Mouse (Mus musculus) embryonic facial prominence, embryonic 14.5 days (tissue): ENCODE measurements around the gene Timm29. TPM values are rescaled to one million over a fixed set of nuclear protein-coding genes. Genes with fewer than 3 reads are reported as not detected.
"Not testable (repeated sequence)": the region's sequence is repeated elsewhere in the genome, so short reads cannot be mapped to it uniquely, and the experiment has no call there.

Experiments
- ATAC-seq: fragments of 200-750 bp; cut with Nextera tagmentation; 2 replicates; pipeline ENCODE4 v1.8.0; 2017; ENCODE audit warnings: low read depth, moderate number of reproducible peaks, moderate TSS enrichment
- DNase-seq: peaks from one replicate; pipeline ENCODE4 v3.0.0-alpha.2; 2015; ENCODE audit warnings: low spot score
- H3K27ac ChIP-seq: fragments of 300-500 bp; sonication (generic); replicated peaks from 2 replicates; pipeline ENCODE4 v1.5.1; 2014; ENCODE audit warnings: low read depth, mild to moderate bottlenecking, low read length, moderate library complexity
- H3K27me3 ChIP-seq: fragments of 300-500 bp; sonication (generic); replicated peaks from 2 replicates; pipeline ENCODE4 v1.6.1; 2014; ENCODE audit warnings: low read length; ENCODE audit not compliant: control insufficient read depth, insufficient read depth
- H3K36me3 ChIP-seq: fragments of 300-500 bp; sonication (generic); 2 replicates; pipeline ENCODE4 v1.6.1; 2014; ENCODE audit warnings: low read length, mixed read lengths; ENCODE audit not compliant: control insufficient read depth, insufficient read depth
- H3K4me1 ChIP-seq: fragments of 300-500 bp; sonication (generic); 2 replicates; pipeline ENCODE4 v1.6.1; 2014; ENCODE audit warnings: antibody characterized with exemption, low read length; ENCODE audit not compliant: control insufficient read depth, insufficient read depth
- H3K4me2 ChIP-seq: fragments of 300-500 bp; sonication (generic); 2 replicates; pipeline ENCODE4 v1.6.1; 2014; ENCODE audit warnings: low read depth, mild to moderate bottlenecking, low read length, moderate library complexity, mixed read lengths
- H3K4me3 ChIP-seq: fragments of 300-500 bp; sonication (generic); 2 replicates; pipeline ENCODE4 v1.5.1; 2014; ENCODE audit warnings: low read depth, mild to moderate bottlenecking, low read length
- H3K9ac ChIP-seq: fragments of 300-500 bp; sonication (generic); 2 replicates; pipeline ENCODE4 v1.6.1; 2014; ENCODE audit warnings: low read depth, mild to moderate bottlenecking, low read length, moderate library complexity, mixed read lengths
- H3K9me3 ChIP-seq: fragments of 300-500 bp; sonication (generic); 2 replicates; pipeline ENCODE4 v1.6.1; 2016; ENCODE audit warnings: low read length; ENCODE audit not compliant: control insufficient read depth
- WGBS: fragments of 180-500 bp; shearing (Covaris S2); extraction: QIAGEN DNeasy Blood & Tissue Kit; methylation state at CpG from one replicate; pipeline ENCODE4 v1.1.7; 2014; 5-methylcytosine and 5-hydroxymethylcytosine counted together
- polyA plus RNA-seq: library from polyadenylated mRNA; unstranded; fragments of >200 nt; fragmentation: Nextera tagmentation; extraction: Ambion mirVana; gene quantifications from 2 replicates; pipeline ENCODE4 v1.2.1, GENCODE M21; 2014

Timm29 gene
- polyA plus RNA-seq, 1 experiment from 2014 or later: 41.5 TPM

GRCm38 (mm10) chr9:21589538-21589937, 3.0 kb upstream of the Timm29 start:
- Histone ChIP-seq H3K36me3 (peaks cover 65% of the 10 kb centered on the region), H3K4me2 (no peak overlapping the region), H3K4me3 (no peak overlapping the region), H3K4me1 (peaks cover 16% of the 10 kb centered on the region), H3K27ac (no peak overlapping the region), H3K27me3 (no peaks in the 10 kb centered on the region), H3K9ac (no peak overlapping the region), H3K9me3 (no peaks in the 10 kb centered on the region)
- WGBS: 98% methylated on average over 5 of the region's 5 CpGs
- no peak for DNase-seq
- ATAC-seq: no peak

GRCm38 (mm10) chr9:21591127-21591830, 1.2 kb upstream of the Timm29 start:
- peak overlapping the region; percentile 96 for H3K4me3 ChIP-seq
- no peak overlapping the region for H3K27ac ChIP-seq
- DNase-seq (no peak), ATAC-seq (no peak)
- 87% methylated on average over 6 of the region's 6 CpGs for WGBS
- no peaks in the 10 kb centered on the region for H3K9me3 ChIP-seq
- no peak overlapping the region for H3K9ac ChIP-seq
- peak overlapping the region; percentile 89 for H3K4me2 ChIP-seq
- peaks cover 62% of the 10 kb centered on the region for H3K36me3 ChIP-seq
- no peaks in the 10 kb centered on the region for H3K27me3 ChIP-seq
- H3K4me1 ChIP-seq: peaks cover 16% of the 10 kb centered on the region

- peak overlapping the region; percentile 86 for H3K9ac ChIP-seq
- H3K4me1 ChIP-seq: peaks cover 16% of the 10 kb centered on the region
- H3K4me3 ChIP-seq: peak overlapping the region; percentile 96
- peaks cover 57% of the 10 kb centered on the region for H3K36me3 ChIP-seq
- no peak for DNase-seq
- H3K27me3 ChIP-seq: no peaks in the 10 kb centered on the region
- peak; percentile 61 for ATAC-seq
- H3K9me3 ChIP-seq: no peaks in the 10 kb centered on the region
- 20% methylated on average over 16 of the region's 17 CpGs for WGBS
- peak overlapping the region; percentile 30 for H3K27ac ChIP-seq
- H3K4me2 ChIP-seq: peak overlapping the region; percentile 89
These were observed 455 bp upstream of the Timm29 start for GRCm38 (mm10) chr9:21591831-21592702.

GRCm38 (mm10) chr9:21593122-21593721, 700 bp downstream of the Timm29 start:
- DNase-seq (peak; percentile 24), ATAC-seq (peak; percentile 51)
- peak overlapping the region; percentile 96 for H3K4me3 ChIP-seq
- peak overlapping the region; percentile 89 for H3K4me2 ChIP-seq
- H3K27ac ChIP-seq: peak overlapping the region; percentile 79
- H3K9me3 ChIP-seq: no peaks in the 10 kb centered on the region
- 2% methylated on average over 30 of the region's 69 CpGs for WGBS
- H3K9ac ChIP-seq: peak overlapping the region; percentile 86
- H3K36me3 ChIP-seq: peaks cover 45% of the 10 kb centered on the region
- H3K27me3 ChIP-seq: no peaks in the 10 kb centered on the region
- H3K4me1 ChIP-seq: peaks cover 16% of the 10 kb centered on the region

GRCm38 (mm10) chr9:21594350-21594749, 1.8 kb downstream of the Timm29 start:
- H3K4me3 ChIP-seq: peak overlapping the region; percentile 96; the same call in 1 of the 2 replicates
- not testable (repeated sequence) for H3K27ac ChIP-seq, DNase-seq, ATAC-seq, H3K9me3 ChIP-seq, H3K27me3 ChIP-seq
- H3K9ac ChIP-seq: peak overlapping the region; percentile 86; the same call in 1 of the 2 replicates
- H3K4me2 ChIP-seq: peak overlapping the region; percentile 89
- H3K4me1 ChIP-seq: peaks cover 16% of the 10 kb centered on the region
- 88% methylated on average over 8 of the region's 8 CpGs for WGBS
- H3K36me3 ChIP-seq: peaks cover 34% of the 10 kb centered on the region

GRCm38 (mm10) chr9:21594838-21595237, 2.3 kb downstream of the Timm29 start:
- H3K9ac ChIP-seq: no peak overlapping the region
- WGBS: 78% methylated on average over 2 of the region's 2 CpGs

GRCm38 (mm10) chr9:21598198-21598597, 5.7 kb downstream of the Timm29 start:
- Histone ChIP-seq H3K4me1 (peaks cover 8% of the 10 kb centered on the region; the same call in 1 of the 2 replicates), H3K27me3 (no peaks in the 10 kb centered on the region), H3K9me3 (no peaks in the 10 kb centered on the region), H3K36me3 (peaks cover 19% of the 10 kb centered on the region), H3K4me3 (no peak overlapping the region), H3K27ac (no peak overlapping the region), H3K4me2 (no peak overlapping the region), H3K9ac (no peak overlapping the region)
- WGBS: 48% methylated on average over 2 of the region's 2 CpGs
- DNase-seq (no peak), ATAC-seq (no peak)

More at GRCm38 (mm10) chr9:21594838-21595237, 2.3 kb downstream of the Timm29 start:
- DNase-seq (no peak), ATAC-seq (no peak)
- Histone ChIP-seq H3K36me3 (peaks cover 29% of the 10 kb centered on the region), H3K27me3 (no peaks in the 10 kb centered on the region), H3K9me3 (no peaks in the 10 kb centered on the region), H3K4me2 (peak overlapping the region; percentile 89; the same call in 1 of the 2 replicates), H3K27ac (no peak overlapping the region), H3K4me1 (peaks cover 16% of the 10 kb centered on the region), H3K4me3 (no peak overlapping the region)

GRCm38 (mm10) chr9:21600186-21600585, 7.7 kb downstream of the Timm29 start:
- ATAC-seq (no peak), DNase-seq (no peak)
- H3K4me3 ChIP-seq: no peak overlapping the region
- H3K4me1 ChIP-seq: no peaks in the 10 kb centered on the region
- no peak overlapping the region for H3K27ac ChIP-seq
- peaks cover 10% of the 10 kb centered on the region for H3K36me3 ChIP-seq
- WGBS: 67% methylated on average over 3 of the region's 3 CpGs
- no peaks in the 10 kb centered on the region for H3K27me3 ChIP-seq
- H3K9me3 ChIP-seq: no peaks in the 10 kb centered on the region
- no peak overlapping the region for H3K9ac ChIP-seq
- no peak overlapping the region for H3K4me2 ChIP-seq
